Mouse (Mus musculus): ENCODE data around the gene Ms4a12.

- TF ChIP-seq CTCF (IDR thresholded peaks at IDR 0.05; ENCODE audit: low read depth, low read length) (no peak), POLR2A (IDR thresholded peaks at IDR 0.05; ENCODE audit: borderline replicate concordance, low read depth, low read length) (no peak)
Observed at GRCm38 (mm10) chr19:11276431-11276830, 44.2 kb upstream of the Ms4a12 start.
